Mouse (Mus musculus): Measurements from ENCODE around the gene Ces1a.

- no peak for TF ChIP-seq CTCF (IDR thresholded peaks at IDR 0.05; ENCODE audit: extremely low read depth, insufficient read depth, low read length)
- TF ChIP-seq POLR2A (IDR thresholded peaks at IDR 0.05; ENCODE audit: extremely low read depth, insufficient read depth, low read length), result no peak
Observed at GRCm38 (mm10) chr8:93079887-93080286, 31.9 kb upstream of the Ces1a start, which contains the start of gene Ces1b.
